Mouse (Mus musculus): Measurements from ENCODE around the gene Fcho2.

- no peak for TF ChIP-seq CTCF (IDR thresholded peaks at IDR 0.05 in 2 of 3, conservative IDR thresholded peaks at IDR 0.05 in 1 of 3; ENCODE audit: control insufficient read depth in 1 of 3, insufficient read depth in 1 of 3, low read depth in 2 of 3, low read length in 3 of 3, poor library complexity in 1 of 3, severe bottlenecking in 1 of 3)
- no peak for TF ChIP-seq POLR2AphosphoS2 (IDR thresholded peaks at IDR 0.05; ENCODE audit: low read length)
- no peak for TF ChIP-seq ZNF384 (IDR thresholded peaks at IDR 0.05; ENCODE audit: low read depth, low read length)
- TF ChIP-seq MYC (IDR thresholded peaks at IDR 0.05; ENCODE audit: low read depth, low read length) = no peak
- TF ChIP-seq MAX (IDR thresholded peaks at IDR 0.05; ENCODE audit: low read length) = no peak
- TF ChIP-seq USF1 (IDR thresholded peaks at IDR 0.05; ENCODE audit: low read depth, low read length) = no peak
- no peak for TF ChIP-seq POLR2A (IDR thresholded peaks at IDR 0.05; ENCODE audit: control insufficient read depth in 1 of 2, insufficient read depth in 1 of 2, low read depth in 1 of 2, low read length in 2 of 2, poor library complexity in 1 of 2)
- no peak for TF ChIP-seq HCFC1 (IDR thresholded peaks at IDR 0.05; ENCODE audit: low read depth, low read length)
- no peak for TF ChIP-seq TAL1 (IDR thresholded peaks at IDR 0.05; ENCODE audit: low read length)
- TF ChIP-seq CHD2 (IDR thresholded peaks at IDR 0.05; ENCODE audit: low read length) = no peak
- no peak for TF ChIP-seq EP300 (IDR thresholded peaks at IDR 0.05; ENCODE audit: low read depth in 1 of 2, low read length in 2 of 2)
- TF ChIP-seq GATA1 (IDR thresholded peaks at IDR 0.05; ENCODE audit: low read depth, low read length) = no peak
These were observed 22.4 kb downstream of the Fcho2 start for GRCm38 (mm10) chr13:98792864-98793263.
